ENCODE assay signal across 12 mouse cellular contexts in genomic region chr16:24958661-24959060, GRCm38 (mm10).
"Had no signal": no experiment of that assay in that cellular context is flagged by ENCODE, and none has a peak within 500 bp of the region (broad histone marks: within the 10 kb centered on the region; RNA-seq: fewer than 3 reads in every experiment).

No protein-coding gene starts in this region.

- ATAC-seq: liver, postnatal 0 days; midbrain, embryonic 13.5 days had no signal

- H3K27me3 ChIP-seq: limb, embryonic 15.5 days; liver, embryonic 13.5 days; lung, embryonic 15.5 days; midbrain, embryonic 13.5 days; neural tube, embryonic 15.5 days had no signal

- H3K36me3 ChIP-seq: limb, embryonic 15.5 days; lung, embryonic 15.5 days; midbrain, embryonic 13.5 days; neural tube, embryonic 15.5 days had no signal

- DNase-seq: kidney, postnatal 10 days; liver, embryonic 13.5 days; liver, postnatal 0 days; right cerebral cortex, adult 18-20 months; right cerebral cortex, postnatal 25 days; thymus, postnatal 4 days had no signal

- H3K4me1 ChIP-seq: limb, embryonic 15.5 days; liver, embryonic 13.5 days; lung, embryonic 15.5 days; midbrain, embryonic 13.5 days; neural tube, embryonic 15.5 days had no signal

- H3K9ac ChIP-seq: limb, embryonic 15.5 days; liver, embryonic 13.5 days; liver, postnatal 0 days; lung, embryonic 15.5 days; midbrain, embryonic 13.5 days; neural tube, embryonic 15.5 days had no signal

- H3K4me3 ChIP-seq: left cerebral cortex, adult 2 months; limb, embryonic 15.5 days; liver, embryonic 13.5 days; lung, embryonic 15.5 days; midbrain, embryonic 13.5 days; neural tube, embryonic 15.5 days had no signal

- H3K9me3 ChIP-seq: liver, embryonic 13.5 days; lung, embryonic 15.5 days; midbrain, embryonic 13.5 days had no signal

- H3K4me2 ChIP-seq: limb, embryonic 15.5 days; liver, embryonic 13.5 days; lung, embryonic 15.5 days; midbrain, embryonic 13.5 days; neural tube, embryonic 15.5 days had no signal

- H3K27ac ChIP-seq: left cerebral cortex, adult 2 months; limb, embryonic 15.5 days; liver, embryonic 13.5 days; lung, embryonic 15.5 days; midbrain, embryonic 13.5 days; neural tube, embryonic 15.5 days; stomach, postnatal 0 days had no signal
